Mouse (Mus musculus) retina, postnatal 1 day (tissue): Measurements from ENCODE around the gene Dtd2.

Experiments
- DNase-seq: peaks from one replicate; pipeline ENCODE4 v3.0.0-alpha.2; 2012

The Dtd2 gene

DNA sequence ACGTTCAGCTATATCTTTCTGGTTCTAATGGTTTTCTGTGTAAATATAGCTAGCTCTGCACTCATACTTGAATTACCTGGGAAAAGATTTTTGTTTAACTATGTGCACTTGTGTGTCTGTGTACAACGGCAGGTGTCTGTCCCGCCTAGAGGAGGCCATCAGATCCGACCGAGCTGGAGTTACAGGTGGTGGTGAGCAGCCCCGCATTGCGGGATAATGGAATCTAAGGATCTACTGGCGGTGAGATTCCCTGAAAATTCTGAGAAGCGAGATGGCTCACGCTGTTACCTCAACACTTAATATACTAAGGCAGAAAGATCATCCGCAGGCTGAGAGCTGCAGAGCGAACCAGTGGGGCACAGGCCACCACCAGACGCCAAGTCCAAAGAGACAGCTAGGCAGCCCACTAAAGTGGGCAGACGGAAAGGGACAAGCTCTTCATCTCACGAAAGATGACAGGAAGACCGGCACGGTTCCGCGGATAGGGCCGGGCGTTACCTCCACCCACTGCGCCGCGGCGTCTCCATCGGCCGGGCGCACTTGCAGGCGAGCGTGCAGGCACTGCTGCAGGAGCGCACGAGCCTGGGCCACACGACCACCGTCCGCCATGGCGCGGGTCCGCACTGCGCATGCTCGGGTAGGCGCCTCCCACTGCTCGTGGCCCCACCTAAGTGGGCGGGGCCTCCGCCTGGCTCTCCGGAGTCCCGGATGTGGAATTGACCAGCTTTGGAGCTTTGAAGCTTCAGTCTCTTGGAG is at the start of gene Dtd2:
Gene Dtd2 (minus strand): TSS at position 625 of the 756 bp plus-strand sequence.
- peak; percentile 94 for DNase-seq

DNA sequence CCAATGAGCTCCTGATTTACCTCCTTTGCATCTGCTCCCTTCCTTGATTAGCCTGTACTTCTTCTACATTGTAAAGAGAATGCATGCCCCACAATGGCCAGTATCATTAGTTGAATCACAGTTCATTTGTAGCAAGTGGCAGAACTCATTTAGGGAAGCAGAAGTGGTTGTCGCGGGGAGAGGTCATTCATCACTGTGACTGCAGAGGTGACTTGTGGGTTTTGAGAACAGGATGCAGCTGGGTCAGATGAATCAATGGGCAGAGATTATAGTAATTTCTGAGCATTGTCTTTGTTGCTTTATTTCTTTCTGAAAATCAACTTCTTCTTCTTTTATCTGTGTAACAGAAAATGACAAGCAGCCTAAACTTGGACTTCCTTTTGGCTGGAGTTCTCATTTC is 43.0 kb upstream of the Dtd2 start:
- DNase-seq: no peak

GRCm38 (mm10) chr12:52046371-52046770 is 40.1 kb upstream of the Dtd2 start:
- no peak for DNase-seq

DNA sequence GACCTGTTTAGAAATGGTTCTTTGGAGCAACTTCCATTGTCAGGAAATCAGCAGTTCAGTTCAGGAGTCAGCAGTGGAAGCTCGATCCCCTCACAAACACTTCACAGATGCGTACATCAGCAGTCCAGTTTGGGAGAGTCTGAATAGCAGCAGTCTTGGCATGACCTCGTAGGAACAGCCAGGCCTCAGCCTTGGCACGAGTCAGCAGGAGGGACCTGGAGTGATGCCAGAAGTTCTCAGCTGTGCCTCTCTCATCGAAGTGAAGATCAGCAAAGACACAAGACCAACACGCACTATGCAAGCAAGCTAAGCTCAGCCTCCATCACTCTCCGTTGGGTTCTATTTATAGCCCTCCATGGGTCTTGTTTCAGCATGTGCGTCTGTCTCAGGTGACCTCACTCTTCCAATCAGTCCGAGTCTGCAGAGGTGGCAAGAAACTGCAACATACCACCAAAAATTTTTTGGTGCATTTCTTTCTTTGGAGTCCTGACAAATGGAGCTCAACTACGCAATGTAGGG is 36.6 kb upstream of the Dtd2 start:
- peak; percentile 45 for DNase-seq

GRCm38 (mm10) chr12:52038352-52038751 is 32.1 kb upstream of the Dtd2 start:
- DNase-seq: peak; percentile 59

DNA sequence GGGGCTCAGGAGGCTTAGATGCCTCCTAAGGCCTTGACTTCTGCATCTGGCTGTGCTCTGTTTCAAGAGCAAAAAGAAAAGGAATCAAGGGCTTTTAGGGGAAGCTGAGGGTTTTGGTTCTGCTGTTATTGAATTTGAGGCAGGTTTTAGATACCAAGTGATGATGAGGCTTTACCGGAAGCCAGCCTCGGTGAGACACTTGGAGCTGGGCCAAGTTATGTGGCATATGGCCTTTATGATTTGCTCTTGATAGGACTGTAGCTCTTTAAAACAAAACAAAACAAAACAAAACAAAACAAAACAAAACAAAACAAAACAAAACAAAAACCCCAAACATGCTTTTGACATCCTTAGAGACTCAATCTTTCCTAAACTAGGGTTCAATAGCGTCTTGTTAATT is 28.7 kb upstream of the Dtd2 start:
- no peak for DNase-seq

DNA sequence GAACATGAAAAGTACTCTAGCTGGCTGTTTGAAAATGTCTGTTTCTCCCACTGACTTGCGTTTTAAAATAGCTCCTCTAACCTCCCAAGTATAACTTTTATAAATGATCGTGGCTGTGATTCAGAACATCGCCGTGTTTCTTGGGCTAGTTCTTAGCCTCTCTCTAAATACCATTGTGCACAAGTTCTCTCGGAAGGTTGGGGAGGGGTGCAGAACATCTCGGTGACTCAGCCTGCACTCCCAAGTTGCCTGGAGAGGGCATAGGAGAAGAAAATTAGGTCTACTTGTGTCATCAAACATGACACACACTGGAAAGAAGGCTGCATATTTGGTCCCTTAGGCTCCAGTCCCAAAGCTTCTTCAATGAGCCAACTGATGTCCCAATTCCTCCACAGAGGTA is 26.0 kb upstream of the Dtd2 start:
- no peak for DNase-seq

DNA sequence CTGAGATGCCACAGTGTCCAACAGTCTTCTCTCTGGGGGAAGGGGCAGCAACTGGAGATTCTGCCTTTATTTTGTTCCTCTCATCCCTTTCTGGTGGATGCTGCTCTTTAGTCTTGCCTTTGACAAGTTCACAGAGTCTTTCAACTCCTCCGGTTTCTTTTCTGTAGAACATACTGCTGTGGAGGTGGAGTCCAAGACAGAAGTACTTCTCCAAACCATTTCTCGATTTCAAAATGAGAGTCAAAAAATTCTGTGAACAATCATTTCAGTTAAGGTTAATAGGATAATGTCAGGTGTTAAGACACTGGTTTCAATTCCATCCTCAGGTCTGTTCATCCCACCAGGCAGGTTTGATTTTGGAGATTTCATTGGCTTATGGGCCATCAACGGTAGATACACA is 21.7 kb upstream of the Dtd2 start, which contains the start of gene Gpr33:
Gene Gpr33 (minus strand): TSS at position 101 of the 400 bp plus-strand sequence.
- no peak for DNase-seq

DNA sequence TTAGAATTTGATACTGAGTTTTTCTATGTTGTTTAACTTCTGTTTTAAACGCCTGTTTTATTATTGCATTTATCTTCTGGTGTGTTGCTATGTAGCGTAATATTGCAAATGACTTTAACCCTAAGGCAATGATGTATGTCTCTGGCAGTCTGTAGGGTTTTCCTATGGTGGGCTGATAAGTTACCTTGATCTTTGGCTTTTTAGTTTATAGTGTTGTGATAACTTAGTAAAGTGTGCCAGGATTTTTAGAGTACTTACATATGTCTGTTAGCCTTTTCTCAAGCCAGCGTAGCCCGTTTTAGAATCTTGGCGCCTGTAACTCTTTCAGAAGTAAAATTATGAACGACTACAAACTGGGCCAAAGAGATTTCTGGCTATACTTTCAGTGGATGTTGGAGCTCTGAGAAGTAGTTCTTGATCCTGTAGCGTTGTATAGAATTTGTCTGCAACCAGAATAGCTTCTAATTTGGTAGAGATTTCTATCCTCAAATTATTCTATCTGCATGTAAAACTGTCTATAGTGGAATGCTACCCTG is 8.3 kb upstream of the Dtd2 start:
- DNase-seq: no peak

- DNase-seq: no peak
Measured at GRCm38 (mm10) chr12:52014044-52014443, 7.7 kb upstream of the Dtd2 start.

DNA sequence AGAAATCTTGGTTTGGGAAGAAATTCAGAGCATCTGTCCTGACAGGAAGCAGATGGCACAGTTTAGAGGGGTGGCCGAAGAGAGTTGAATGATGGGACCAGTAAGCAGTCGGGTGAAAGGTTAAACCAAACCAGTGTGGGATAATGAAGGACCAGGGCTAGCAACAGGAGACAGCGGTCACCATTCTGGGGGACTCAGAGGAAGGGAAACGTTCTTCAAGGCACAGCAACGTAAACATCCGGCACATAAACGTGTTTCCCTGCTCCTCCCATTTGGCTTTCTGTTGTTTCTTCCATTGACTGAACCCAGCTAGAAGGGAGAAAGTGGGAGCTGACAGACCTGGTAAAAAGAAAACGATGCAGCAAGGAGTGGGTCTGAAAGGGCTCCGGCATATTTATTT is 7.0 kb upstream of the Dtd2 start:
- no peak for DNase-seq

DNA sequence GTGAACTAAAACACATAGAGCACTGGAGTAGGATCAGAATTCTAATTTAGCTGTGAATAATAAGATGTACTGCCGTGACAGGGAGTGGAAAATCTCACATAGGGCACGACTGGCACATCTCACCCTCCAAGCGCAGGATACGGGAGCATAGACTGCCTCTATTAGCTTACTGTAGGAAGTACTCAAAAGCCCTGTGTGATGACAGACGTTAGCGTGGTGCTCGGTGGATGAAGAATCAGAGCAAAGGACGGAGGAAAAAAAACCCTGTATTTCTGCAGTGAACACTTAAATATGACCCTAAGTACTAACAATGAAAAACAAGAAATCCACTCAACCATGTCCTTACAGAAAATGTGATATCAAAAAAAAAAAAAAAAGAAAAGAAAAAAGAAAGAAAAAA is 5.9 kb upstream of the Dtd2 start:
- DNase-seq: no peak

- DNase-seq: peak; percentile 77
Measured at GRCm38 (mm10) chr12:52010630-52010961, 4.3 kb upstream of the Dtd2 start.

DNA sequence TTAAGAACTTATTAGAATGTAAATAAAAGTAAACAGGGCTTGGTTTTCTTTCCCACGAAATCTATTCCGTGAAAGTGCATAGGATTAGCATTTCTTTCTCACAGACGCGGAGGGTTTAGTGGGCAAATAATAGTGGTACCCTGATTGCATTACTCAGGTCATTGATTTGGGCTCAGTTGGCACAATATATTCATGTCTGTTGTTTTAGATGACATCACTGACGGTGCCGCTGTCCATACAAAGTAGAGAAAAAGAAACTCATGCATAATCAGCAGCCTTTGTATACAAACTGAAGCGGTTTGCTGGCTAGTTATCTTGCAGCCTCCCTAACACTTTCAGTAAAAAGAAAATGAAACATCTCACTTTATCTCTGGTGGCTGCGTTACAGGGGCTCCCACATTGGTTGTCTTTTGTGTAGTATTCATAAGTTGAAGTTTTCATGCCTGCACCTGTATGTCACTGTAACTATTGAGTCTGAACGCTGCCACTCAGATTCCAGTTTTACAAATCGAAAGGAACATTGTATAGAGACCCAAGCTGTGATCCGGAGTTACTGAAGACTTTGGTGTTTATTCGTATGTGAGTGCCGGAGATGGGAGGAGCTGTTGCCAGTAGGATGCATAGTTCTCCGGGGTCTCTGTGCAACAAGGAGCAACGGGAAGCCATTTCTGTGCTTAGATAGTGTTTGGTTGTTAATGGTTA is 3.8 kb upstream of the Dtd2 start:
- DNase-seq: no peak

DNA sequence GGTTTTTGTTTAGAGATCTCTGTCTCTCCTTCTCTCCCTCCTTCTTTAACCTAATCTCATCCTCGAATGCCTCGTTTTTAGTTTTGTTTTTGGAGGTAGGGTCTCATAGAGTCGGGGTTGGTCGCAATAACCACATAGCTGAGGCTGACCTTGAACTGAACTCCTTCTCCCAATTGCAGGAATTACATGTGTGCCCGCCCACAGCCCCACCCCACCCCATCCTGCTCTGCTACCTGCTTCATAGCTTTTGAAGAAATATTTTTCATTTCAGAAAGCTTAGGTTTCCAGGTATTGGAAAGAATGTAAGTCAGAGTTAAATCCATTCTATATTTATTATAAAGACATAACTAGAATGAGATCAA is 313 bp upstream of the Dtd2 start:
- no peak for DNase-seq

GRCm38 (mm10) chr12:52002746-52003145 is 3.6 kb downstream of the Dtd2 start:
- DNase-seq: no peak

- DNase-seq: peak; percentile 84
Measured at GRCm38 (mm10) chr12:52001544-52001943, 4.8 kb downstream of the Dtd2 start.

DNA sequence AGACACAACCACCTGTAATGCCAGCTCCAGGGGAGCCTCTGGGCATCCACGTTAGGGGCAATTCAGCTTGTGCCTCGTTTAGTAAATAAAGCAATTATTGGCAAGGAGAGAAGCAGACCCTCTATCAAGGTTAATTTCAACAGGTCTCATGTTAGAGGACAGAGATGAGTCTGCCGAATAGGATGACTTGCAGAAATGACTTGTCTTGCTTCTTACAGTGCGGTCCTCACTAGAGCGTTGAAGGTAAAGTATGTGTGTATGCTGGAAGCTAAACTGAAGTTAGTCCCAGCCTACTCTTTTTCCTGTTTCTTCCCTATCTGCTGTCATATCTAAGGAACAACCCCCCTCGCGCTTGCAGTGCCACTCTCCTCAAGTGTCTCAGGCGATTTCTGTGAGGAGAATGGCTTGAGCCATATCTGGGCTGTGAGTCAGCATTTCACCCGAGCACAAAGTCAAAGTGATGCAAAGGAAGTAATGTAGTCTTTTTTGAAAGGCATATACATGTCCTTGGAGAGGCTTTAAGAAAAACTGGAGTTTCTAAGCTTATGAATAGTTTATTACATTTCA is 7.9 kb downstream of the Dtd2 start:
- no peak for DNase-seq

- DNase-seq: no peak
Measured at GRCm38 (mm10) chr12:51995738-51996536, 10.4 kb downstream of the Dtd2 start.

GRCm38 (mm10) chr12:51990629-51991028 is 15.7 kb downstream of the Dtd2 start:
- DNase-seq: no peak

DNA sequence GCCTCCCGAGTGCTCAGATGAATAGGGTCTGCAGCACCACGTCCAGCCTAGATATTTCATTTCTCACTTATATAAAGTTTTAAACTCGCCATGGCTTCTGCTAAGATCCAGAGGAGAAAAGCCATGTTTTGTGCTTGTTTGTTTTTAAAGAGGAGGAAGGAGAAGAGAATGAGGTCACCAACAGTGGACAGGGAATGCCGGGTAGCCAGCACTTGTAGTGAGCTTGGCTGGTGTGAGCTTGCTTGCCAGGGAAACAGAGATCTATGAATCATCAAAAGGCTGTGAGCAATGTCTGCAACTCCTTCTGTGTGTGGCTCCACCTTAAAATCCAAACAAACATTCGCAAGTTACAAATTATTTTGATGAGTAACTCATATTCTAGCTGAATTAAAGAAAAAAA is 17.8 kb downstream of the Dtd2 start:
- no peak for DNase-seq

DNA sequence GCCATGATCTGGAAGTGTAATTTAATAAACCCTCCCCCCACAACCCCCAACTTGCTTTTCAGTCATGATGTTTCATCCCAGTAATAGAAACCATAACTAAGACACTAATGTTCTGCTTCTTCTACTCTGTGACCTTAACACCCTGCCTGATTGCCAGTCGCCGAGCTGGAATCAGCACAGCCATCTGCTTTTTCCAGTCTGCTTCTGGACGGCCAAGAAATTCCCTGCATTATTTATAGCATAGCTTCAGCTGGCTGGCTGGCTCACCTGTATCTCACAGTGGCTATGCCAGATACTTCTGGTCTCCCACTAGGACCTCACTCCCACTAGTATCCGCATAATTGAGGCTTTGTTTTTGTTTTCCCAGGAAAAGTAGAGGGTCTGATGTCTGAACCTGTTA is 20.5 kb downstream of the Dtd2 start:
- DNase-seq: no peak

GRCm38 (mm10) chr12:51985163-51985748 is 21.0 kb downstream of the Dtd2 start:
- no peak for DNase-seq
